Mouse (Mus musculus) layer of hippocampus, adult 6 months (tissue): ENCODE measurements around the gene Gm8797. TPM values are rescaled to one million over a fixed set of nuclear protein-coding genes. Genes with fewer than 3 reads are reported as not detected.

Experiments
- long read RNA-seq, 2 experiments: library from polyadenylated mRNA; unstranded; transcript quantifications; one replicate each; pipeline ENCODE4 v2.0.0; 2019 to 2020
- polyA plus RNA-seq: library from polyadenylated mRNA; unstranded; fragments of <200 nt; fragmentation: Nextera tagmentation; gene quantifications from 2 replicates; pipeline ENCODE4 v1.2.3, GENCODE M21; 2021

The Gm8797 gene
- 7.3 and 7.9 TPM in 2 replicates for polyA plus RNA-seq
- long read RNA-seq, experiment 1, partial matches to known transcripts, result 0 of 2 reads
- long read RNA-seq, experiment 1, other reads (novel, unspliced or antisense), result 0 of 2 reads
- long read RNA-seq, experiment 2, result 0 reads

GRCm38 (mm10) chr3:5750506-5750905 is at the start of gene Gm8797:
Gm8797 (plus strand) TSS chr3:5750806.

